Mouse (Mus musculus): Measurements from ENCODE around the gene Olfr800.

- TF ChIP-seq POLR2A (IDR thresholded peaks at IDR 0.05; ENCODE audit: insufficient read depth, low read depth, low read length), result no peak
- no peak for TF ChIP-seq CTCF (IDR thresholded peaks at IDR 0.05)
These were observed 45.4 kb downstream of the Olfr800 start, which contains the start of gene Olfr804 for GRCm38 (mm10) chr10:129702910-129703309.

Measured in heart, adult 2 months (tissue).